21 mouse cellular contexts compared by ENCODE assay signal in the genomic region with DNA sequence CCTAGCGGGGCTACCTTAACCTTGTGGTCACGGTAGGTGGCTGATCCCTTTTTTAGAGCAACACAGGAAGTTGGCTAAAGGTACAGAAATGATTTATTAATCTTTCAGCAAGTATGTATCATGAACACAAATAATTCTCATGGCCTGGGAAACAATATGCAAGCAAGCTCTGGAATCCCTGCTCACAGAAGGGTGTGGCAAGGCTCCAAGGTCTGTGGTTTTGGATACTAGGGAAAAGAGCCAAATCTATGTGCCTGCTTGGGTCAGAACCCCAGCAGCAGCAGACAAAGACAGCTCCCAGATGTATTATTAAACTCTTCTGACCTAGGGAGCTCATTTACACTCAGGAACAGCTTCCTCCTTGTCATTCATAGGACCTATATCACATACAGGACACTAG. TPM values are rescaled to one million over a fixed set of nuclear protein-coding genes. Genes with fewer than 3 reads are reported as not detected.
DNase-seq lines count a peak whose midpoint lies in the region; ATAC-seq lines count a peak whose summit lies in the region.
"Had no signal": no experiment of that assay in that cellular context is flagged by ENCODE, and none has a peak within 500 bp of the region (broad histone marks: within the 10 kb centered on the region; RNA-seq: fewer than 3 reads in every experiment).

No protein-coding gene starts in this region.

- no peak overlapping the region for H3K4me2 ChIP-seq in lung, embryonic 16.5 days (ENCODE audit: low read depth, low read length)
- H3K4me2 ChIP-seq in neural tube, embryonic 15.5 days: no peak overlapping the region
- no peak overlapping the region for H3K4me2 ChIP-seq in heart, embryonic 11.5 days
- H3K4me2 ChIP-seq: embryonic facial prominence, embryonic 12.5 days; forebrain, embryonic 12.5 days; hindbrain, embryonic 12.5 days had no signal

- WGBS in lung, embryonic 16.5 days: 53% methylated on average over 2 of the region's 2 CpGs
- 88% methylated on average over 2 of the region's 2 CpGs for WGBS in neural tube, embryonic 15.5 days
- 59% methylated on average over 2 of the region's 2 CpGs for WGBS in heart, embryonic 11.5 days (ENCODE audit: insufficient replicate concordance)

- no peak overlapping the region for H3K4me3 ChIP-seq in lung, embryonic 16.5 days (ENCODE audit: low read length)
- no peak overlapping the region for H3K4me3 ChIP-seq in neural tube, embryonic 15.5 days (replicated peaks)
- H3K4me3 ChIP-seq in heart, embryonic 11.5 days (ENCODE audit: low read depth, low read length): no peak overlapping the region
- H3K4me3 ChIP-seq: embryonic facial prominence, embryonic 12.5 days; forebrain, embryonic 12.5 days; hindbrain, embryonic 12.5 days had no signal

- H3K9me3 ChIP-seq in lung, embryonic 16.5 days (ENCODE audit: control insufficient read depth, low read length): no peaks in the 10 kb centered on the region
- no peaks in the 10 kb centered on the region for H3K9me3 ChIP-seq in neural tube, embryonic 15.5 days (replicated peaks)
- H3K9me3 ChIP-seq in heart, embryonic 11.5 days (replicated peaks; ENCODE audit: control insufficient read depth, low read length): no peaks in the 10 kb centered on the region
- H3K9me3 ChIP-seq: embryonic facial prominence, embryonic 12.5 days; forebrain, embryonic 12.5 days; hindbrain, embryonic 12.5 days had no signal

- no peak for ATAC-seq in lung, embryonic 16.5 days (ENCODE audit: low read depth)
- no peak for ATAC-seq in neural tube, embryonic 15.5 days (ENCODE audit: low FRiP score)
- no peak for ATAC-seq in heart, embryonic 11.5 days (replicated peaks; ENCODE audit: insufficient number of reproducible peaks, low FRiP score, low TSS enrichment)
- ATAC-seq: inflammation-experienced regulatory T-cells, adult 6 months had no signal

- no peaks in the 10 kb centered on the region for H3K27me3 ChIP-seq in lung, embryonic 16.5 days (ENCODE audit: control insufficient read depth, insufficient read depth, low read depth, low read length)
- no peaks in the 10 kb centered on the region for H3K27me3 ChIP-seq in neural tube, embryonic 15.5 days (replicated peaks)
- H3K27me3 ChIP-seq in heart, embryonic 11.5 days (ENCODE audit: control insufficient read depth, insufficient read depth, low read length): no peaks in the 10 kb centered on the region
- H3K27me3 ChIP-seq: CH12.LX; embryonic facial prominence, embryonic 12.5 days; forebrain, embryonic 12.5 days; hindbrain, embryonic 12.5 days had no signal

- DNase-seq in adrenal gland, adult (ENCODE audit: inconsistent age in 2 of 2, low spot score in 1 of 2): peak; percentile 67 to 81
- DNase-seq in adrenal gland, postnatal 4 days (ENCODE audit: low spot score in 2 of 2): no peak
- DNase-seq in ovary, postnatal 36 days (ENCODE audit: low spot score): peak; percentile 13
- DNase-seq in ovary, postnatal 10 days (ENCODE audit: low spot score): no peak
- no peak for DNase-seq in spleen, postnatal 10 days (ENCODE audit: low spot score in 2 of 2)
- DNase-seq: cerebellum, adult 2 months; gastrocnemius, postnatal 14 days; layer of hippocampus, postnatal 36 days; midbrain, embryonic 14.5 days; spleen, adult 18-20 months had no signal

- H3K9ac ChIP-seq in lung, embryonic 16.5 days (ENCODE audit: low read length): no peak overlapping the region
- no peak overlapping the region for H3K9ac ChIP-seq in neural tube, embryonic 15.5 days (replicated peaks)
- no peak overlapping the region for H3K9ac ChIP-seq in heart, embryonic 11.5 days (ENCODE audit: low read depth, low read length)
- H3K9ac ChIP-seq: embryonic facial prominence, embryonic 12.5 days; forebrain, embryonic 12.5 days; hindbrain, embryonic 12.5 days; liver, embryonic 14.5 days had no signal

- H3K27ac ChIP-seq in lung, embryonic 16.5 days (ENCODE audit: low read length): peak overlapping the region; percentile 59
- H3K27ac ChIP-seq in neural tube, embryonic 15.5 days (replicated peaks): no peak overlapping the region
- no peak overlapping the region for H3K27ac ChIP-seq in heart, embryonic 11.5 days (ENCODE audit: low read depth, low read length)
- H3K27ac ChIP-seq: embryonic facial prominence, embryonic 12.5 days; forebrain, embryonic 12.5 days; hindbrain, embryonic 12.5 days; liver, embryonic 14.5 days had no signal

- peaks cover 17% of the 10 kb centered on the region; the same call in 1 of the 2 replicates for H3K4me1 ChIP-seq in lung, embryonic 16.5 days (replicated peaks; ENCODE audit: control insufficient read depth, insufficient read depth, low read length)
- no peaks in the 10 kb centered on the region for H3K4me1 ChIP-seq in neural tube, embryonic 15.5 days
- H3K4me1 ChIP-seq in heart, embryonic 11.5 days (ENCODE audit: control insufficient read depth, insufficient read depth, low read length): no peaks in the 10 kb centered on the region
- H3K4me1 ChIP-seq: forebrain, embryonic 12.5 days; hindbrain, embryonic 12.5 days had no signal

- H3K36me3 ChIP-seq in lung, embryonic 16.5 days (ENCODE audit: control insufficient read depth, insufficient read depth, low read length): peaks cover 7% of the 10 kb centered on the region
- H3K36me3 ChIP-seq in neural tube, embryonic 15.5 days: peaks cover 20% of the 10 kb centered on the region
- H3K36me3 ChIP-seq in heart, embryonic 11.5 days (ENCODE audit: control insufficient read depth, insufficient read depth, low read length): peaks cover 4% of the 10 kb centered on the region

RNA-seq across cellular contexts. Expression of a gene that starts 22.7 kb away (rescaled TPM):
- 100 to 1,000 TPM; 197 to 217 TPM for total RNA-seq in adrenal gland, postnatal 4 days (2021)
- polyA plus RNA-seq in lung, embryonic 16.5 days (2015; fragmentation: Nextera tagmentation; extraction: Ambion mirVana): 679 and 720 TPM in 2 replicates
- 280 and 319 TPM in 2 replicates for polyA plus RNA-seq in neural tube, embryonic 15.5 days (2015; fragmentation: Nextera tagmentation; extraction: Ambion mirVana)
- polyA plus RNA-seq in heart, embryonic 11.5 days (2014; fragmentation: Nextera tagmentation; extraction: Ambion mirVana): 445 and 545 TPM in 2 replicates

RNA-seq across cellular contexts. Expression of a gene that starts 40.1 kb away (rescaled TPM):
- 1 to 10 TPM; 1.3 to 2.2 TPM for total RNA-seq in adrenal gland, postnatal 4 days (2021)
- 6.1 and 8.0 TPM in 2 replicates for polyA plus RNA-seq in lung, embryonic 16.5 days (2015; fragmentation: Nextera tagmentation; extraction: Ambion mirVana)
- polyA plus RNA-seq in neural tube, embryonic 15.5 days (2015; fragmentation: Nextera tagmentation; extraction: Ambion mirVana): 0.41 and 0.43 TPM in 2 replicates
- 0.17 and 0.44 TPM in 2 replicates for polyA plus RNA-seq in heart, embryonic 11.5 days (2014; fragmentation: Nextera tagmentation; extraction: Ambion mirVana)
- total RNA-seq: common myeloid progenitor, adult 5-6 weeks; gastrocnemius, postnatal 14 days; megakaryocyte, adult 5-6 weeks had no signal

RNA-seq across cellular contexts. Expression of a gene that starts 59.2 kb away (rescaled TPM):
- 10 to 100 TPM; 15.3 to 15.4 TPM for total RNA-seq in adrenal gland, postnatal 4 days (2021)
- 20.8 TPM in 2 replicates for polyA plus RNA-seq in lung, embryonic 16.5 days (2015; fragmentation: Nextera tagmentation; extraction: Ambion mirVana)
- polyA plus RNA-seq in neural tube, embryonic 15.5 days (2015; fragmentation: Nextera tagmentation; extraction: Ambion mirVana): 20.2 and 21.6 TPM in 2 replicates
- 15.9 and 18.6 TPM in 2 replicates for polyA plus RNA-seq in heart, embryonic 11.5 days (2014; fragmentation: Nextera tagmentation; extraction: Ambion mirVana)

Comparison
In these comparisons a context has a peak if more than half of its experiments do, and no peak if none do; other contexts are left out.
1. DNase-seq: peak in adrenal gland, adult (2 of 2) and ovary, postnatal 36 days (single experiment); none in adrenal gland, postnatal 4 days (0 of 2), ovary, postnatal 10 days (single experiment) and spleen, postnatal 10 days (0 of 2).